ENCODE assay signal across 8 mouse cellular contexts in the genomic region with DNA sequence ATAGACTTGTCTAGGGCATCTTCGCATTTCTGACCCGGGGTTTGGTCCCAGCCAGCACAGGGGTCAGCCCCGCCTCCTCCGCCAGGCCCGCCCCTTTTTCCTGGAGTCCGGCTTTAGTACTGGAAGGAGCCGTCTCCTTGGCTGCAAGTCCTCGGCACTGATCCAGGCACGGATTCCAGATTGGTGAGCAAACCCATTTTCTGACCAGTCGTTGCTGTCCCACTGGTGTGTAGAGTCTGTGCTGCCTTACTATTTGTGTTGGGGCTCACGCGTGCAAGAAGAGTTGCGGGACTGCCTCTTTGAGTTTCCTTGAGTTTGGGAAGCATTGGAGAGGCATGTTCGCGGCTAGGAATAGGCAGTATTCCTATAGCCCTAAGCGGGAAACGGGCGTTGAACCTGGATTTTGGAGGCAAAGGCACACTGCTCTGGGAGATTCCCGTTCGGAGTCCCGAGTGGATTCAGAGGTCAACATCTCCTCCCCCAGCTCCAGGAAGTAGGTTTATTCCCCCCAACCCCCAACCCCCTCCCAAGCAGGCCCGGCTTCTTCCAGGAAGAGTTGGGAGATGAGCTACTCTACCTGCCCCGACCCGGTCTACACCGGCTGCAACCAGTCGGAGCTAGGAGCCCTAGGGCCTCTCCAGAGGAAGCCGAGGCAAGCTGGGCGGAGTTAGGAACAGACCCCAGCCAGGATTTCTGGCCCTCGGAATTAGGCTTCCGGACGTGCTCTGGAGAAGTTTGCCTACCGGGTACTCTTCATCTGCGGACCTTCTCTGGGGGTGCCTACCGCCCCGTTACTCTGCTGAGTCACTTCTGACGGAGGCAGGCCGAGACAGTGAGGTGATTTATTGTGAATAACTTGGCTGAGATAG. TPM values are rescaled to one million over a fixed set of nuclear protein-coding genes. Genes with fewer than 3 reads are reported as not detected.
A peak's percentile ranks its signal among the peaks of the same experiment; 100 is the strongest.
DNase-seq lines count a peak whose midpoint lies in the region; ATAC-seq and TF ChIP-seq lines count a peak whose summit lies in the region.

A gene (plus strand): TSS at position 93 of the 869 bp plus-strand sequence.

- H3K4me2 ChIP-seq in neural tube, embryonic 13.5 days: peak within 1 kb of the TSS; percentile 55

- peak; percentile 57; the same call in 1 of the 2 replicates for TF ChIP-seq POLR2A in heart, adult 2 months (IDR thresholded peaks at IDR 0.05; ENCODE audit: insufficient read depth, low read depth, low read length)

- H3K27me3 ChIP-seq in heart, adult 2 months (ENCODE audit: control insufficient read depth, insufficient read depth, low read length): no peaks in the 10 kb centered on the region
- no peaks in the 10 kb centered on the region for H3K27me3 ChIP-seq in neural tube, embryonic 13.5 days

- no peaks in the 10 kb centered on the region for H3K9me3 ChIP-seq in neural tube, embryonic 13.5 days

- H3K4me1 ChIP-seq in heart, adult 2 months (ENCODE audit: control insufficient read depth, insufficient read depth, low read length): no peaks in the 10 kb centered on the region; the same call in 1 of the 2 replicates
- peaks cover 9% of the 10 kb centered on the region for H3K4me1 ChIP-seq in neural tube, embryonic 13.5 days (replicated peaks)

- no peaks in the 10 kb centered on the region for H3K79me2 ChIP-seq in heart, adult 2 months (replicated peaks; ENCODE audit: control insufficient read depth, insufficient read depth, low read length)

- no peaks in the 10 kb centered on the region for H3K36me3 ChIP-seq in heart, adult 2 months (ENCODE audit: control insufficient read depth, insufficient read depth, low read length)
- no peaks in the 10 kb centered on the region for H3K36me3 ChIP-seq in neural tube, embryonic 13.5 days

- no peak for TF ChIP-seq CTCF in heart, adult 2 months (IDR thresholded peaks at IDR 0.05)

- peak within 1 kb of the TSS; percentile 27 for H3K9ac ChIP-seq in heart, adult 2 months (ENCODE audit: low read depth, low read length)
- H3K9ac ChIP-seq in neural tube, embryonic 13.5 days: peak within 1 kb of the TSS; percentile 48; the same call in 1 of the 2 replicates

- ATAC-seq in neural tube, embryonic 13.5 days (ENCODE audit: low read depth): peak; percentile 63

- WGBS in heart, adult 2 months: 6% methylated on average over 37 of the region's 37 CpGs
- WGBS in neural tube, embryonic 13.5 days: 2% methylated on average over 37 of the region's 37 CpGs

- H3K27ac ChIP-seq in heart, adult 2 months: peak within 1 kb of the TSS; percentile 68
- no peak within 1 kb of the TSS for H3K27ac ChIP-seq in neural tube, embryonic 13.5 days (replicated peaks)

- no peak for TF ChIP-seq EP300 in heart, adult 2 months (IDR thresholded peaks at IDR 0.05; ENCODE audit: insufficient read depth, low read depth, low read length)

- H3K4me3 ChIP-seq in heart, adult 2 months: peak within 1 kb of the TSS; percentile 54
- H3K4me3 ChIP-seq in neural tube, embryonic 13.5 days: peak within 1 kb of the TSS; percentile 28

- intact Hi-C loops in heart, adult 2 months (cut with DNase I): loop anchor here (1.0 kb wide), 1 partner anchor 24 kb away; no protein-coding TSS in a partner anchor

- DNase-seq in right cerebral cortex, adult 18-20 months: peak; percentile 3
- DNase-seq in right cerebral cortex, postnatal 36 days (ENCODE audit: low spot score in 2 of 2): no peak
- DNase-seq in embryo, embryonic 9.5 days (ENCODE audit: extremely low spot score): peak; percentile 80
- DNase-seq in heart, adult 2 months: peak; percentile 86 to 88
- peak; percentile 88 for DNase-seq in kidney, adult 18-20 months
- peak; percentile 88 to 92 for DNase-seq in lung, adult 18-20 months
- DNase-seq in urinary bladder, postnatal 25 days (ENCODE audit: low spot score): peak; percentile 70

RNA-seq across cellular contexts. Expression of the gene that starts here (rescaled TPM):
- total RNA-seq in heart, adult 2 months (2021): under 1 TPM; 0.10 to 0.34 TPM
- polyA plus RNA-seq in heart, adult 2 months (2012; rRNA removed): 0.33 and 1.3 TPM in 2 replicates
- 0.47 and 0.83 TPM in 2 replicates for polyA plus RNA-seq in neural tube, embryonic 13.5 days (2015; fragmentation: Nextera tagmentation; extraction: Ambion mirVana)

Comparison
In these comparisons a context has a peak if more than half of its experiments do, and no peak if none do; other contexts are left out.
1. DNase-seq: peak in right cerebral cortex, adult 18-20 months (single experiment), embryo, embryonic 9.5 days (single experiment), heart, adult 2 months (2 of 2), kidney, adult 18-20 months (single experiment), lung, adult 18-20 months (2 of 2) and urinary bladder, postnatal 25 days (single experiment); none in right cerebral cortex, postnatal 36 days (0 of 2).
2. Peak in ATAC-seq, H3K4me3 ChIP-seq, H3K9ac ChIP-seq and H3K4me2 ChIP-seq in neural tube, embryonic 13.5 days; RNA of the gene not detected or under 1 TPM.